Mouse (Mus musculus) brain, embryonic 14.5 days (tissue): Measurements from ENCODE around the gene Trip6.
"Not testable (repeated sequence)": the region's sequence is repeated elsewhere in the genome, so short reads cannot be mapped to it uniquely, and the experiment has no call there.

Experiments
- CTCF ChIP-seq: fragments of 200-500 bp; IDR thresholded peaks from 2 replicates; pipeline ENCODE4 v1.5.1; 2012; ENCODE audit warnings: inconsistent platforms, mild to moderate bottlenecking, moderate library complexity, borderline replicate concordance; ENCODE audit not compliant: insufficient read depth, insufficient read length; ENCODE audit errors: extremely low read depth
- POLR2A ChIP-seq: fragments of 200-500 bp; IDR thresholded peaks from 2 replicates; pipeline ENCODE4 v1.6.1; 2012; ENCODE audit warnings: mild to moderate bottlenecking, inconsistent platforms, borderline replicate concordance; ENCODE audit not compliant: poor library complexity, insufficient read depth, insufficient read length, severe bottlenecking; ENCODE audit errors: extremely low read depth

GRCm38 (mm10) chr5:137284411-137284810 is 29.8 kb downstream of the Trip6 start:
- TF ChIP-seq CTCF, POLR2A: not testable (repeated sequence)
